Mouse (Mus musculus) 3134 (cell line): ENCODE measurements around the gene Cds2.

Experiments
- DNase-seq: peaks from one replicate; pipeline ENCODE4 v3.0.0-alpha.2; 2011; ENCODE audit warnings: low spot score; ENCODE audit not compliant: insufficient read length; ENCODE audit errors: extremely low read depth

Gene Cds2

DNA sequence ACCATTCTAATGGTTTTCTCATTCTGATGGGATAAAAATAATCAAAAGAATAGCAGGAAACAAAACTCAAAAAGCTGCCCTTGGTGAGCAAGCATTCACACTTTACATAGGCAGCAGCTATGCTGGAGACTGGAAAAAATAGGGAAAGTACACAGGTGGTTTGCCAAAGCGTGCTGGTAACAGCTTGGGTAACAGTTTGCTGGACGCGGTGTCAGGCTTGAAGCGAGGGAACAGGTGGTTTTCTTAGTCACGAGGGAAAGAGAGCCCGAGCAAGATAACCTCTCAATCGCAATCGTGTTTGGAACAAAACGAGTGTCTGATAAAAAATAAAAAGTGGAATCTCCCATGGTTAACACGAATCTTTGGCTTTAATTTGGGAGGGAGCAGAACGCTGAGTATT, 80.9 kb downstream of the Cds2 start:
- no peak for DNase-seq
